Mouse (Mus musculus) MEL (cell line): ENCODE measurements at regions not wholly inside any gene's neighbourhood (a gene's known extent, or its start where the extent isn't known, plus 50 kb on each side); places are given as distances from the start of the nearest gene placed in this dataset.

ENCODE experiments used
- DNase-seq: peaks from one replicate; pipeline ENCODE4 v3.0.0; 2011; ENCODE audit warnings: low read depth, low spot score
- H3K27ac ChIP-seq: 2 replicates; pipeline ENCODE4 v1.5.1; 2012; ENCODE audit warnings: low read depth, mild to moderate bottlenecking, control low read depth, low read length, moderate library complexity; ENCODE audit not compliant: control insufficient read depth
- H3K27me3 ChIP-seq, 2 experiments: fragments of 150-350 bp in 1 of 2; sonication (generic) in 1 of 2; 2 replicates each; pipeline ENCODE4 v1.6.1; 2012; ENCODE audit warnings: low read length in 2 of 2, mild to moderate bottlenecking in 2 of 2, improper control_type of control experiment in 1 of 2, moderate library complexity in 1 of 2; ENCODE audit not compliant: insufficient read depth in 2 of 2, control insufficient read depth in 1 of 2
- H3K36me3 ChIP-seq, 2 experiments: 2 replicates each; pipeline ENCODE4 v1.6.1; 2012 to 2014; ENCODE audit warnings: low read length in 2 of 2, improper control_type of control experiment in 1 of 2, inconsistent platforms in 1 of 2, mild to moderate bottlenecking in 1 of 2; ENCODE audit not compliant: insufficient read depth in 2 of 2, control insufficient read depth in 1 of 2
- H3K4me1 ChIP-seq, 2 experiments: fragments of 150-350 bp in 1 of 2; sonication (generic) in 1 of 2; 2 replicates each; pipeline ENCODE4 v1.6.1; 2012; ENCODE audit warnings: low read length in 2 of 2, improper control_type of control experiment in 1 of 2, mild to moderate bottlenecking in 1 of 2; ENCODE audit not compliant: insufficient read depth in 2 of 2, control insufficient read depth in 1 of 2
- H3K4me3 ChIP-seq, 2 experiments: fragments of 150-350 bp in 1 of 2; sonication (generic) in 1 of 2; 2 replicates each; pipeline ENCODE4 v1.5.1; 2012; ENCODE audit warnings: low read depth in 2 of 2, low read length in 2 of 2, mild to moderate bottlenecking in 2 of 2, moderate library complexity in 2 of 2, control low read depth in 1 of 2, improper control_type of control experiment in 1 of 2; ENCODE audit not compliant: control insufficient read depth in 1 of 2, insufficient read depth in 1 of 2
- H3K79me2 ChIP-seq: 2 replicates; pipeline ENCODE4 v1.6.1; 2012; ENCODE audit warnings: mild to moderate bottlenecking, low read length, moderate library complexity; ENCODE audit not compliant: control insufficient read depth, poor library complexity, insufficient read depth
- H3K9ac ChIP-seq: 2 replicates; pipeline ENCODE4 v1.6.1; 2012; ENCODE audit warnings: low read depth, mild to moderate bottlenecking, control low read depth, low read length, moderate library complexity; ENCODE audit not compliant: control insufficient read depth, poor library complexity, severe bottlenecking
- H3K9me3 ChIP-seq: fragments of 150-350 bp; sonication (generic); replicated peaks from 2 replicates; pipeline ENCODE4 v1.6.1; 2012; ENCODE audit warnings: mild to moderate bottlenecking, low read length, improper control_type of control experiment, moderate library complexity; ENCODE audit not compliant: insufficient read depth
- BHLHE40 ChIP-seq: IDR thresholded peaks from 2 replicates; pipeline ENCODE4 v1.6.1; 2012; ENCODE audit warnings: low read depth, mild to moderate bottlenecking, inconsistent platforms, low read length, improper control_type of control experiment, borderline replicate concordance
- CTCF ChIP-seq, 3 experiments: IDR thresholded peaks in 2 of 3; conservative IDR thresholded peaks in 1 of 3; 2 replicates each; pipeline ENCODE4 v1.5.1; 2011 to 2012; ENCODE audit warnings: low read length in 3 of 3, low read depth in 2 of 3, mild to moderate bottlenecking in 2 of 3, improper control_type of control experiment in 1 of 3, inconsistent platforms in 1 of 3, mixed read lengths in 1 of 3, moderate library complexity in 1 of 3; ENCODE audit not compliant: control insufficient read depth in 1 of 3, insufficient read depth in 1 of 3, poor library complexity in 1 of 3, severe bottlenecking in 1 of 3
- E2F4 ChIP-seq: IDR thresholded peaks from 2 replicates; pipeline ENCODE4 v1.6.1; 2011; ENCODE audit warnings: low read depth, low read length, improper control_type of control experiment, borderline replicate concordance
- ELF1 ChIP-seq: IDR thresholded peaks from 2 replicates; pipeline ENCODE4 v1.6.1; 2014; ENCODE audit warnings: low read depth, mild to moderate bottlenecking, inconsistent platforms, low read length, improper control_type of control experiment, moderate library complexity
- EP300 ChIP-seq, 2 experiments: IDR thresholded peaks; 2 replicates each; pipeline ENCODE4 v1.6.1; 2011; ENCODE audit warnings: improper control_type of control experiment in 2 of 2, low read length in 2 of 2, low read depth in 1 of 2, mild to moderate bottlenecking in 1 of 2
- ETS1 ChIP-seq: IDR thresholded peaks from 2 replicates; pipeline ENCODE4 v1.6.1; 2012; ENCODE audit warnings: low read depth, mild to moderate bottlenecking, inconsistent platforms, low read length, improper control_type of control experiment, moderate library complexity
- GABPA ChIP-seq: IDR thresholded peaks from 2 replicates; pipeline ENCODE4 v1.6.1; 2012; ENCODE audit warnings: low read depth, mild to moderate bottlenecking, inconsistent platforms, low read length, improper control_type of control experiment, moderate library complexity
- GATA1 ChIP-seq: IDR thresholded peaks from 2 replicates; pipeline ENCODE4 v1.6.1; 2011; ENCODE audit warnings: low read depth, low read length, improper control_type of control experiment
- HCFC1 ChIP-seq: IDR thresholded peaks from 2 replicates; pipeline ENCODE4 v1.6.1; 2012; ENCODE audit warnings: low read depth, mild to moderate bottlenecking, inconsistent platforms, low read length, improper control_type of control experiment, moderate library complexity
- JUND ChIP-seq: IDR thresholded peaks from 2 replicates; pipeline ENCODE4 v1.6.1; 2011; ENCODE audit warnings: low read depth, mild to moderate bottlenecking, improper control_type of control experiment, low read length
- MAFK ChIP-seq: IDR thresholded peaks from 2 replicates; pipeline ENCODE4 v1.6.1; 2011; ENCODE audit warnings: low read depth, mild to moderate bottlenecking, low read length, improper control_type of control experiment, borderline replicate concordance
- MAX ChIP-seq: IDR thresholded peaks from 2 replicates; pipeline ENCODE4 v1.6.1; 2011; ENCODE audit warnings: low read length, improper control_type of control experiment
- MAZ ChIP-seq: IDR thresholded peaks from 2 replicates; pipeline ENCODE4 v1.6.1; 2012; ENCODE audit warnings: low read depth, mild to moderate bottlenecking, inconsistent platforms, low read length, improper control_type of control experiment
- MEF2A ChIP-seq: IDR thresholded peaks from 2 replicates; pipeline ENCODE4 v1.6.1; 2014; ENCODE audit warnings: low read depth, mild to moderate bottlenecking, inconsistent platforms, low read length, improper control_type of control experiment; ENCODE audit not compliant: poor library complexity, insufficient replicate concordance, severe bottlenecking; ENCODE audit errors: extremely low read depth
- MYB ChIP-seq: IDR thresholded peaks from 2 replicates; pipeline ENCODE4 v1.6.1; 2011; ENCODE audit warnings: mild to moderate bottlenecking, low read depth, low read length, improper control_type of control experiment
- MYC ChIP-seq: IDR thresholded peaks from 2 replicates; pipeline ENCODE4 v1.6.1; 2011; ENCODE audit warnings: low read depth, mild to moderate bottlenecking, low read length, improper control_type of control experiment, moderate library complexity
- NELFE ChIP-seq: IDR thresholded peaks from 2 replicates; pipeline ENCODE4 v1.6.1; 2011; ENCODE audit warnings: low read depth, low read length, improper control_type of control experiment
- POLR2A ChIP-seq, 2 experiments: IDR thresholded peaks; 2 replicates each; pipeline ENCODE4 v1.6.1; 2011 to 2012; ENCODE audit warnings: low read length in 2 of 2, mild to moderate bottlenecking in 2 of 2, control low read depth in 1 of 2, improper control_type of control experiment in 1 of 2, low read depth in 1 of 2, moderate library complexity in 1 of 2; ENCODE audit not compliant: control insufficient read depth in 1 of 2, insufficient read depth in 1 of 2, poor library complexity in 1 of 2
- POLR2AphosphoS2 ChIP-seq: IDR thresholded peaks from 2 replicates; pipeline ENCODE4 v1.6.1; 2011; ENCODE audit warnings: low read length, improper control_type of control experiment
- POLR2AphosphoS5 ChIP-seq: IDR thresholded peaks from 2 replicates; pipeline ENCODE4 v1.6.1; 2012; ENCODE audit warnings: low read depth, borderline replicate concordance, mild to moderate bottlenecking, inconsistent platforms, low read length, moderate library complexity, mixed read lengths
- RAD21 ChIP-seq: IDR thresholded peaks from 2 replicates; pipeline ENCODE4 v1.6.1; 2011; ENCODE audit warnings: mild to moderate bottlenecking, low read depth, low read length, improper control_type of control experiment
- RCOR1 ChIP-seq: IDR thresholded peaks from 2 replicates; pipeline ENCODE4 v1.6.1; 2012; ENCODE audit warnings: low read depth, mild to moderate bottlenecking, inconsistent platforms, low read length, improper control_type of control experiment
- SMC3 ChIP-seq: IDR thresholded peaks from 2 replicates; pipeline ENCODE4 v1.6.1; 2011; ENCODE audit warnings: low read depth, low read length, improper control_type of control experiment
- TAL1 ChIP-seq: IDR thresholded peaks from 2 replicates; pipeline ENCODE4 v1.6.1; 2012; ENCODE audit warnings: mild to moderate bottlenecking, inconsistent platforms, low read length, moderate library complexity, mixed read lengths
- TBP ChIP-seq: IDR thresholded peaks from 2 replicates; pipeline ENCODE4 v1.8.0; 2011; ENCODE audit warnings: low read depth, low read length, improper control_type of control experiment
- UBTF ChIP-seq: IDR thresholded peaks from 2 replicates; pipeline ENCODE4 v1.6.1; 2012; ENCODE audit warnings: low read depth, mild to moderate bottlenecking, inconsistent platforms, low read length, improper control_type of control experiment, moderate library complexity, borderline replicate concordance; ENCODE audit not compliant: insufficient read depth
- USF1 ChIP-seq: IDR thresholded peaks from 2 replicates; pipeline ENCODE4 v1.6.1; 2014; ENCODE audit warnings: low read depth, mild to moderate bottlenecking, inconsistent platforms, low read length, improper control_type of control experiment, moderate library complexity
- ZC3H11A ChIP-seq: IDR thresholded peaks from 2 replicates; pipeline ENCODE4 v1.6.1; 2012; ENCODE audit warnings: low read depth, mild to moderate bottlenecking, inconsistent platforms, low read length, improper control_type of control experiment
- ZNF384 ChIP-seq: IDR thresholded peaks from 2 replicates; pipeline ENCODE4 v1.6.1; 2012; ENCODE audit warnings: low read depth, mild to moderate bottlenecking, inconsistent platforms, low read length, improper control_type of control experiment

DNA sequence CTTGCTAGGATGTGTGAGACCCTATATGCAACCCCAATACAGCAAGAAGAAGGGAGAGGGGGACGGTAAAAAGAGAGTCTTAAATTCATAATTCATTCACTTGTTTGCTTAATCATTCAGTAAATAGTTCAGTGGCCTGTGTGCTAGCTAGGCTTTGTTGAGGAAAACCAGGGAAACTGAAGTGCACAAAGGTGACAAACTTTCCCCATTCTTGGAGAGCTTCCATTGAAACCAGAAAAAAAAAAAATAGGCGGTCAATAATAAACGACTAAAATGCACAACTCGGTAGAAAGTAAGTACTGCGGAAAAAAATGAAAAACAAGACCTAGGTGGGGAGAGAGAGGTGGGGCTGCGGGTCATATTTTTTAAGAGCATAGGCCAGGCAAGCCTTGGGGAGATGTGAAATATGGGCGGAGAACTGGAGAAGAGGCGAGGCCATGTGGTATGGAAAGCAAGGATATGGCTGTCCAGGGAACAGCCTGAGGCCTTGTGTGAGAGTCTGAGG is 72.3 kb upstream of the Hes1 start:
- no peaks in the 10 kb centered on the region for H3K79me2 ChIP-seq
- no peak overlapping the region for H3K9ac ChIP-seq
- H3K4me3 ChIP-seq = no peak overlapping the region
- no peaks in the 10 kb centered on the region for H3K9me3 ChIP-seq
- H3K4me1 ChIP-seq = no peaks in the 10 kb centered on the region
- no peak overlapping the region for H3K27ac ChIP-seq
- peaks cover 5 to 23% of the 10 kb centered on the region in 2 experiments for H3K27me3 ChIP-seq
- TF ChIP-seq UBTF (no peak), POLR2A (IDR thresholded peaks at IDR 0.05; ENCODE audit: control insufficient read depth in 1 of 2, insufficient read depth in 1 of 2, low read depth in 1 of 2, low read length in 2 of 2, poor library complexity in 1 of 2) (no peak), GABPA (no peak), POLR2AphosphoS5 (no peak), ZNF384 (no peak), TAL1 (no peak), JUND (no peak), EP300 (IDR thresholded peaks at IDR 0.05; ENCODE audit: low read depth in 1 of 2, low read length in 2 of 2) (no peak), POLR2AphosphoS2 (no peak), MAFK (no peak), MAX (no peak), MYB (no peak), GATA1 (no peak), ETS1 (no peak), TBP (no peak), CTCF (IDR thresholded peaks at IDR 0.05 in 2 of 3, conservative IDR thresholded peaks at IDR 0.05 in 1 of 3; ENCODE audit: control insufficient read depth in 1 of 3, insufficient read depth in 1 of 3, low read depth in 2 of 3, low read length in 3 of 3, poor library complexity in 1 of 3, severe bottlenecking in 1 of 3) (no peak), MEF2A (no peak), MYC (no peak), RAD21 (no peak), USF1 (no peak)
- H3K36me3 ChIP-seq = no peaks in the 10 kb centered on the region
- DNase-seq = no peak

DNA sequence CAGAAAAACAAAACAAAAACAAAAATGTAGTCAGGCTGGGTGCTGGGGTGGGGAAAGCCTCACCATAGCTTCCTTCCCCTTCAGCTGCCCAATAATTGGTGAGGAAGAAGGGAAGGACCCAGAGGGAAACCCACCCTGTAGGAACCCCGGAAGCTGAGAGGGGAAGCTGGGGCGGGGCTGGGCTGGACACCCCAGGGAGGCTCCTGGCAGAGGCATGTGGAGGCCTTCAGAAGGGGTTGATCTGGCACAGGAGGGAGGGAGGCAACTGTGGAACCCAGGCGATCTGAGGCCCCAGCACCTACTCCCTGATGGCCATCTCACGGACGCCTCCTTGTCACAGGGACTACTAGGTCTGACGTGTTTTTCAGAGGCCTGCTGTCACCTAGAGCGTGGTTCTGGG is 71.1 kb upstream of the Hes1 start:
- Histone ChIP-seq H3K36me3 (no peaks in the 10 kb centered on the region), H3K4me3 (no peak overlapping the region), H3K27me3 (peaks cover 8 to 22% of the 10 kb centered on the region in 2 experiments)
- TF ChIP-seq GATA1 = no peak
- no peak for TF ChIP-seq ZC3H11A
- TF ChIP-seq HCFC1 = no peak
- no peak for TF ChIP-seq RAD21
- TF ChIP-seq RCOR1 = no peak
- TF ChIP-seq NELFE = no peak
- no peak for TF ChIP-seq MYB
- TF ChIP-seq ZNF384 = no peak
- TF ChIP-seq BHLHE40 = no peak
- TF ChIP-seq MAZ = no peak
- TF ChIP-seq SMC3 = no peak
- no peak for TF ChIP-seq CTCF (IDR thresholded peaks at IDR 0.05 in 2 of 3, conservative IDR thresholded peaks at IDR 0.05 in 1 of 3; ENCODE audit: control insufficient read depth in 1 of 3, insufficient read depth in 1 of 3, low read depth in 2 of 3, low read length in 3 of 3, poor library complexity in 1 of 3, severe bottlenecking in 1 of 3)
- TF ChIP-seq ELF1 = no peak
- TF ChIP-seq E2F4 = no peak
- TF ChIP-seq, all 39 proteins: peak for 0
- no peaks in the 10 kb centered on the region for H3K4me1 ChIP-seq
- H3K27ac ChIP-seq = no peak overlapping the region
- no peaks in the 10 kb centered on the region for H3K79me2 ChIP-seq
- H3K9ac ChIP-seq = no peak overlapping the region
- H3K9me3 ChIP-seq = no peaks in the 10 kb centered on the region
- no peak for DNase-seq
